Mouse (Mus musculus) adrenal gland, postnatal 4 days (tissue): ENCODE data around the gene Nlrp4b. TPM values are rescaled to one million over a fixed set of nuclear protein-coding genes. Genes with fewer than 3 reads are reported as not detected.
"Not testable (repeated sequence)": the region's sequence is repeated elsewhere in the genome, so short reads cannot be mapped to it uniquely, and the experiment has no call there.

Source experiments
- DNase-seq, 2 experiments: peaks; one replicate each; pipeline ENCODE4 v3.0.0; 2021 to 2022; ENCODE audit warnings: low spot score in 2 of 2, mixed read lengths in 2 of 2
- long read RNA-seq, 2 experiments: library from polyadenylated mRNA; stranded (forward); transcript quantifications; one replicate each; pipeline ENCODE4 v2.0.0; 2021
- total RNA-seq, 2 experiments: library from RNA; stranded (reverse); gene quantifications; 2 replicates each; pipeline ENCODE4 v1.2.3; 2021

Nlrp4b gene
- total RNA-seq = not detected
- long read RNA-seq, experiment 1 = 0 reads
- long read RNA-seq, experiment 2 = 0 reads

DNA sequence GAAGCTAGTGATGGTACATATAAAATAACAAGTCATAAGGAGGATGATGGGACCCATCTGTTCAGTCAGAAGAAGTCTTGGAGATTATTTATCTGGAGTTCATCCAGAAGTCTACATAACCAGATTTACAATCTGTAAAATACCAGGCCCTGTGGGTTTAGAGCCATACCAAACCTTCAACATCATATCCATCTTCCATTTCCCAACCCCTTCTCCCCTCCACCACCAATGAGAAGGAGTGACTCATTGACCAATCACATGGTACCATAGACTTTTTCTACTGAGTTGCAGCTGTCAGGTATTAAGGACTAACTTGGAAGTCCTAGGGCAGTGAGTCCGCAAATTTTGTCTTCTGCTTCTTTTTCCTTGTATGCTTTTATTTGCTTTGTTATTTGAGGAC, at the start of gene Nlrp4b:
TSS of gene Nlrp4b (plus strand) at position 301 of the 400 bp plus-strand sequence.
- no peak for DNase-seq

DNA sequence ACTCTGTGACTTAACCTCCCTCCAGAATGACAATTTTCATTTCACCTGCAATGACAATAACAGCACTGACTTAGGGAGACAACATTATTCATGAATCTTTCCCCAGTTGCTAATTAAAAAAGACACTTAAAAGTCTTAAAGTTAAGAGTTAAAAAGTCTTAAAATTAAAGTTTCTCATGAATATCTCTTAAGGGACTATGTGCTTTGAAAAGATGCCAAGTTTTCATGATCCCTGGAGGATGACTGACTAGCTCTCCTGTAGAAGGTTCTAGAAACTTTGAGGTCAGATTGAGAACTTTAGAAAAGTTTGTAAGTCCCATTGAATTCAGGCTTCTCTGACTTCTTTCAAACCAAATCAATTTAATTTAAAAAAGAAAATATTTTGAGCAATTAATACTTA, 66.7 kb downstream of the Nlrp4b start, which contains the start of gene Vmn1r71:
TSS of gene Vmn1r71 (minus strand) at position 101 of the 400 bp plus-strand sequence.
- DNase-seq = no peak

DNA sequence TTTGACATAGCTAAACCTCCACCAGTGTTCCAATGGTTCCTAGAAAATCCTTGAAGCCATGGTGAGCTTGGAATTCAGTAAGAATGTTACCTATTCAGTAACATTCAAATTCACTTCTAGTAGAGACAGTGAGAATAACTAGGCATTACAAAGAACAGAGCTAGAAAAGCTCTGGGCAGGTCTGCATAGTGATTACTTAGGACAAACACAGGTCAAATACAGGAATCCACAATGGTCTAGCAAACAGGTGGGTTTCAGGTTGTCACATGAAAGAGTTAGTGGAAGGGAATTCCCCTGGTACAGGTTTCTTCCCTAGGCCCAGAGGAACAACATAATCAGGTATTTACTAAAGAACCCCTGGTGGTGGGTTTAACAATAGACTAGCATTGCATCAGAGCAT, 70.0 kb downstream of the Nlrp4b start:
- DNase-seq = not testable (repeated sequence)

Other genes with a start within 250 kb of the Nlrp4b start
- gene Vmn1r67, start 244.5 kb upstream of the Nlrp4b start, total RNA-seq = not detected
- 1 to 10 TPM; 7.0 to 7.2 TPM for gene Zik1, start 192.4 kb upstream of the Nlrp4b start, total RNA-seq
- not detected for gene Vmn1r68, start 129.3 kb upstream of the Nlrp4b start, total RNA-seq
- not detected for gene Vmn1r69, start 74.1 kb upstream of the Nlrp4b start, total RNA-seq
- gene Vmn1r70, start 56.3 kb upstream of the Nlrp4b start, total RNA-seq = not detected
- gene Vmn1r71, start 66.6 kb downstream of the Nlrp4b start, total RNA-seq = not detected
- not detected for gene Zscan4b, start 217.3 kb downstream of the Nlrp4b start, total RNA-seq